Mouse (Mus musculus) myocyte (in vitro differentiated cells): ENCODE results near the gene Kif26b.

Experiments
- CEBPB ChIP-seq: IDR thresholded peaks from 2 replicates; pipeline ENCODE4 v1.6.1; 2011; ENCODE audit warnings: mild to moderate bottlenecking, moderate library complexity; ENCODE audit not compliant: poor library complexity, insufficient read depth, severe bottlenecking
- E2F4 ChIP-seq: IDR thresholded peaks from one replicate; pipeline ENCODE4 v1.6.1; 2011; ENCODE audit warnings: mild to moderate bottlenecking, control low read depth, moderate library complexity; ENCODE audit not compliant: insufficient read depth
- MAX ChIP-seq: IDR thresholded peaks from one replicate; pipeline ENCODE4 v1.6.1; 2011; ENCODE audit warnings: low read depth, mild to moderate bottlenecking, control low read depth
- MYOD1 ChIP-seq, 3 experiments: IDR thresholded peaks; one replicate each; pipeline ENCODE4 v1.6.1; 2011; ENCODE audit warnings: control low read depth in 2 of 3, low read depth in 2 of 3, mild to moderate bottlenecking in 2 of 3, moderate library complexity in 1 of 3; ENCODE audit not compliant: insufficient read length in 2 of 3, control insufficient read depth in 1 of 3
- MYOG ChIP-seq, 3 experiments: IDR thresholded peaks; one replicate each; pipeline ENCODE4 v1.6.1; 2011; ENCODE audit warnings: control low read depth in 2 of 3, low read depth in 2 of 3, mild to moderate bottlenecking in 2 of 3; ENCODE audit not compliant: insufficient read length in 2 of 3, control insufficient read depth in 1 of 3, insufficient read depth in 1 of 3
- POLR2A ChIP-seq: IDR thresholded peaks from one replicate; pipeline ENCODE4 v1.6.1; 2011; ENCODE audit warnings: low read depth, mild to moderate bottlenecking, control low read depth, moderate library complexity; ENCODE audit not compliant: insufficient read length
- POLR2AphosphoS2 ChIP-seq: IDR thresholded peaks from one replicate; pipeline ENCODE4 v1.6.1; 2011; ENCODE audit warnings: low read depth, control low read depth; ENCODE audit not compliant: insufficient read length
- REST ChIP-seq: IDR thresholded peaks from one replicate; pipeline ENCODE4 v1.6.1; 2011; ENCODE audit warnings: mild to moderate bottlenecking, control low read depth, moderate library complexity; ENCODE audit not compliant: insufficient read depth, insufficient read length
- SRF ChIP-seq: IDR thresholded peaks from one replicate; pipeline ENCODE4 v1.6.1; 2011; ENCODE audit warnings: low read depth; ENCODE audit not compliant: control insufficient read depth, insufficient read length
- TCF12 ChIP-seq: IDR thresholded peaks from one replicate; pipeline ENCODE4 v1.6.1; 2011; ENCODE audit warnings: mild to moderate bottlenecking, control low read depth; ENCODE audit not compliant: poor library complexity, insufficient read depth, severe bottlenecking
- TCF3 ChIP-seq: IDR thresholded peaks from one replicate; pipeline ENCODE4 v1.6.1; 2011; ENCODE audit warnings: low read depth, control low read depth; ENCODE audit not compliant: insufficient read length
- USF1 ChIP-seq: IDR thresholded peaks from one replicate; pipeline ENCODE4 v1.6.1; 2011; ENCODE audit warnings: low read depth, mild to moderate bottlenecking, control low read depth, moderate library complexity

DNA sequence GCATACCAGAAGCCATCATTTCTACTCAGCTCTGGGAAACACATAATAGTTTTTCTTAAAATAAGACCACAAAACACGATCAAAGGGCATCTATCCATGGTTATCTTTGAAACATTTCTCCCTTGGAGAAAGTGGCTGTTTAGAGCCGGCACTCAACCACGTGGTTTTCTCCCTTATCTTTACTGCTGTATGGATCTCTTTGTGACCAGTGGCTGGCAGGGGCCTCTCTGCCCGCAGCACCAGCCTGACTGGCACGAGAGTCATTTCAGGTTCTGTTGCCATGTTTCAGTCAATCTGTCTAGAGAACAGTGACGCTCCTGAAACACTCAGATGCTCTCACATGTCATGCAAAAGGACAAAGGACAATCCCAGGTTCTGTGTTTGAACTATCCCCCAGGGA is 241.1 kb downstream of the Kif26b start:
- TF ChIP-seq REST (no peak), TCF3 (no peak), MAX (no peak), USF1 (no peak), E2F4 (no peak), TCF12 (no peak), POLR2A (no peak), POLR2AphosphoS2 (no peak), SRF (no peak), CEBPB (no peak), MYOG (IDR thresholded peaks at IDR 0.05; ENCODE audit: control insufficient read depth in 1 of 3, insufficient read depth in 1 of 3, insufficient read length in 2 of 3, low read depth in 2 of 3) (no peak), MYOD1 (IDR thresholded peaks at IDR 0.05; ENCODE audit: control insufficient read depth in 1 of 3, insufficient read length in 2 of 3, low read depth in 2 of 3) (no peak)
